Mouse (Mus musculus) heart, embryonic 13.5 days (tissue): ENCODE results near the gene Gcnt2. TPM values are rescaled to one million over a fixed set of nuclear protein-coding genes. Genes with fewer than 3 reads are reported as not detected.
"Not testable (repeated sequence)": the region's sequence is repeated elsewhere in the genome, so short reads cannot be mapped to it uniquely, and the experiment has no call there.

ENCODE experiments used
- ATAC-seq: fragments of 200-750 bp; cut with Nextera tagmentation; 2 replicates; pipeline ENCODE4 v1.8.0; 2017; ENCODE audit warnings: moderate TSS enrichment; ENCODE audit not compliant: insufficient number of reproducible peaks, low FRiP score, low TSS enrichment; ENCODE audit errors: extremely low read depth
- H3K27ac ChIP-seq: fragments of 300-500 bp; sonication (generic); replicated peaks from 2 replicates; pipeline ENCODE4 v1.5.1; 2015; ENCODE audit warnings: moderate library complexity, mild to moderate bottlenecking, inconsistent platforms
- H3K27me3 ChIP-seq: fragments of 300-500 bp; sonication (generic); replicated peaks from 2 replicates; pipeline ENCODE4 v1.6.1; 2015; ENCODE audit warnings: mild to moderate bottlenecking, inconsistent platforms
- H3K36me3 ChIP-seq: fragments of 300-500 bp; sonication (generic); 2 replicates; pipeline ENCODE4 v1.6.1; 2015; ENCODE audit warnings: mild to moderate bottlenecking, inconsistent platforms
- H3K4me1 ChIP-seq: fragments of 300-500 bp; sonication (generic); 2 replicates; pipeline ENCODE4 v1.6.1; 2015; ENCODE audit warnings: inconsistent platforms
- H3K4me2 ChIP-seq: fragments of 300-500 bp; sonication (generic); 2 replicates; pipeline ENCODE4 v1.6.1; 2015; ENCODE audit warnings: inconsistent platforms, mild to moderate bottlenecking, moderate library complexity
- H3K4me3 ChIP-seq: fragments of 300-500 bp; sonication (generic); 2 replicates; pipeline ENCODE4 v1.5.1; 2015; ENCODE audit warnings: moderate library complexity, mild to moderate bottlenecking, inconsistent platforms
- H3K9ac ChIP-seq: fragments of 300-500 bp; sonication (generic); 2 replicates; pipeline ENCODE4 v1.6.1; 2015; ENCODE audit warnings: inconsistent platforms, mild to moderate bottlenecking, moderate library complexity
- H3K9me3 ChIP-seq: fragments of 300-500 bp; sonication (generic); 2 replicates; pipeline ENCODE4 v1.6.1; 2016; ENCODE audit warnings: inconsistent platforms
- WGBS: fragments of 180-500 bp; shearing (Covaris S2); methylation state at CpG from one replicate; pipeline ENCODE4 v1.1.7; 2015; ENCODE audit warnings: mixed read lengths; 5-methylcytosine and 5-hydroxymethylcytosine counted together
- polyA plus RNA-seq: library from polyadenylated mRNA; unstranded; fragments of >200 nt; fragmentation: Nextera tagmentation; extraction: Ambion mirVana; gene quantifications from 2 replicates; pipeline ENCODE4 v1.2.1, GENCODE M21; 2015

Gene Gcnt2
- polyA plus RNA-seq, 1 experiment from 2014 or later, result 2.5 TPM

DNA sequence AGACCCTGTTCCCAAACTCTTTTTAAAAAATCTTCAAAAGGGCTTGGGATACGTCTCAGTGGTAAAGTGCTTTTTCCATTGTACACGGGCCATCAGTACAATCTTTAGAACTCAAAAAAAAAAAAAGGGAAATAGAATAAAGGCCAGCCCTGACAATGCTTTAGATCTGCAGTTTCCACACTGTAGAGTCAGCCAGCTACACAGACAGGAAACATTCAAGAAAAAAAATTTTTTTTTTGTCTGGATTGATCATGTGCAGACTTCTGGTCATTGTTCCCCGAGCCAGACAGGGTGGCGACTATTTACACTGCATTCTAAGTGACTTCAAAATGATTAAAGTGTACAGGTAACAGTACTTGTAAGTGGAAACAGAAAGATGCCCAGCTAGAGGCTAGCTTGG lies 119.1 kb downstream of the Gcnt2 start:
- Histone ChIP-seq H3K27ac (peak overlapping the region; percentile 74), H3K9ac (no peak overlapping the region), H3K36me3 (no peaks in the 10 kb centered on the region), H3K27me3 (no peaks in the 10 kb centered on the region), H3K9me3 (no peaks in the 10 kb centered on the region), H3K4me2 (no peak overlapping the region), H3K4me1 (no peaks in the 10 kb centered on the region), H3K4me3 (no peak overlapping the region)
- WGBS, result 57% methylated on average over 4 of the region's 4 CpGs
- ATAC-seq, result no peak

DNA sequence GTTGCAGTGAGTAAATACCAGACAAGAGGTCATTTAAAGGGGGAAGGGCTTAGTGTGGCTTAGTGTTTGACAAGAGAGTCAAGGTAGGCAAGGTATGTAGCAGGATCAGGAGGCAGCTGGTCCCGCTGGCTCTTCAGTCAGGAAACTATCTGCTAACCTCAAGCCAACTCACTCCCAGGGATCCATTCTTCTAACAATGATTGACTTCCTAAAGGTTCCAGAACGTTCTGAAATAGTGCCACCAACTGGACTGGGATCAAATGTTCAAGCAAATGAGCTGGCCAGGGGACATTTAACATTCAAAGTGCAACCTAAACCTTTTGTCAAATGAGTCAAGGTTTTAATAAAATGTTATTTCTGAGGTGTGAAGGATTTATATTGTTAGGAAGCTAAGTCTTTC lies 119.8 kb downstream of the Gcnt2 start:
- H3K36me3 ChIP-seq, result no peaks in the 10 kb centered on the region
- no peak for ATAC-seq
- no peak overlapping the region for H3K4me2 ChIP-seq
- WGBS, result 42% methylated on average over 2 of the region's 2 CpGs
- H3K4me1 ChIP-seq, result no peaks in the 10 kb centered on the region
- no peak overlapping the region for H3K9ac ChIP-seq
- peak overlapping the region; percentile 74 for H3K27ac ChIP-seq
- H3K27me3 ChIP-seq, result no peaks in the 10 kb centered on the region
- H3K4me3 ChIP-seq, result no peak overlapping the region
- H3K9me3 ChIP-seq, result no peaks in the 10 kb centered on the region

GRCm38 (mm10) chr13:40982759-40983158 lies 123.2 kb downstream of the Gcnt2 start:
- no peak overlapping the region for H3K4me2 ChIP-seq
- H3K4me1 ChIP-seq, result no peaks in the 10 kb centered on the region
- H3K9me3 ChIP-seq, result no peaks in the 10 kb centered on the region
- no peaks in the 10 kb centered on the region for H3K27me3 ChIP-seq
- H3K36me3 ChIP-seq, result no peaks in the 10 kb centered on the region
- H3K9ac ChIP-seq, result no peak overlapping the region
- no peak overlapping the region for H3K27ac ChIP-seq
- no peak overlapping the region for H3K4me3 ChIP-seq
- 70% methylated on average over 1 of the region's 1 CpGs for WGBS
- ATAC-seq, result no peak

DNA sequence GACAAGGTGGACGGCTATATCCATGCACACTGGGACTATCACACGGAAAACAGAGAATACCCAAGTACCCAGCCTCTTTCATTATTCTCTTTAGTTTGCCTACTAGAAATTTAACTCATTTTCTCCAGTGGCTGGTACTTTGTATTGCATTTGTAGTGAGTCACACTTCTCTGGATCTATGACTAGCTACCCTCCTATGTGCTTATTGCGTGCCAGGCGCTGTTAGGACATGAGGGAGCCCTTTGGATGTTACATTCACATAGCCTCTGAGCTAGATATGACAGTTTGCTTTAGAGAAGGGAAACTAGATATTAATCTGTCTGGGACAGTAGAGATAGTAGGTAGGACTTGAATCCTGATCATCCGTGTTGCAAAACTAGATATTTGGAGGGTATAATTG lies 126.5 kb downstream of the Gcnt2 start:
- Histone ChIP-seq H3K4me3 (no peak overlapping the region), H3K4me1 (no peaks in the 10 kb centered on the region), H3K36me3 (no peaks in the 10 kb centered on the region), H3K27ac (no peak overlapping the region), H3K4me2 (no peak overlapping the region), H3K27me3 (no peaks in the 10 kb centered on the region), H3K9ac (no peak overlapping the region), H3K9me3 (no peaks in the 10 kb centered on the region)
- no peak for ATAC-seq
- WGBS, result 84% methylated on average over 5 of the region's 5 CpGs

- H3K4me2 ChIP-seq, H3K36me3 ChIP-seq, ATAC-seq, H3K4me1 ChIP-seq, H3K4me3 ChIP-seq, H3K9me3 ChIP-seq, H3K9ac ChIP-seq, H3K27me3 ChIP-seq, H3K27ac ChIP-seq: not testable (repeated sequence)
- WGBS, result 57% methylated on average over 4 of the region's 4 CpGs
Observed at GRCm38 (mm10) chr13:40987608-40988303, 128.2 kb downstream of the Gcnt2 start.

- Histone ChIP-seq H3K36me3 (no peaks in the 10 kb centered on the region), H3K27me3 (no peaks in the 10 kb centered on the region)
Observed at GRCm38 (mm10) chr13:40988418-40988817, 128.9 kb downstream of the Gcnt2 start.

DNA sequence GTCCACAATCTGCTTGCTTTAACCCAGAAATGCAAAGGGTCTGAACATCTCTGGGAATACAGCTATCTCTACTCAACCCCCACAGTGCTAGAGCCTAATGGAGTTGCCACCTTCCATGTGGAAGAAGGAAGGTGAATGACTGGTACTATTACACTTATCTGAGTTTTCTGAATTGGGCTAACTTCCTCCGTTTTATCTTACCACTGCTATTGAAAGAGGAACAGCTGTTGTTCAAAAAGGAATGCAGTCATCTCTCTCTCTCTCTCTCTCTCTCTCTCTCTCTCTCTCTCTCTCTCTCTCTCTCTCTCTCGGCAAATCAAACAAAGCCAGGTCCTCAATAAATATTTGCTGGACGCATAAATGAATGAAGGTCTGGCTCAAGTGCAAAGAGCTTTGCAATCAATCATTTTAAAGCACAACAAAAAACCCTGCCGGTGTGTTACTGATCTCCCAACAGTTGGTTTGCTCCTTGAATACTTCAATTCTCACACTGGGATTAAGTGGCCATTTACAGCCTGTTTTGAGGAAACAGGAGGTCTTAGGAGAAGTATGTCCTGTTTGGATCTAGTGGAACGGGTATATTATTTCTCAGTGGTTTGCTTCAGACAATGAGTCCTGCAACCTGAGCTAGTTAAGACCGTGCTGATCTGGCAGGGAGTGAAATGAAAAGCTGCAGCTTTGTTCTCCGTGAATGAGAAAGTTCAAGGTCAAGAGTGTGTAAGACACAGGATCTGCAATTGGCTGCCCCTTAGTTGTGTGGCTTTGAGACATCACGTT lies 135.1 kb downstream of the Gcnt2 start:
- Histone ChIP-seq H3K9ac (peak overlapping the region; percentile 52; the same call in 1 of the 2 replicates), H3K4me3 (no peak overlapping the region), H3K27me3 (no peaks in the 10 kb centered on the region), H3K36me3 (no peaks in the 10 kb centered on the region), H3K4me1 (peaks cover 15% of the 10 kb centered on the region), H3K4me2 (peak overlapping the region; percentile 30), H3K27ac (peak overlapping the region; percentile 56), H3K9me3 (no peaks in the 10 kb centered on the region)
- ATAC-seq, result no peak
- WGBS, result 26% methylated on average over 8 of the region's 8 CpGs

More at GRCm38 (mm10) chr13:40988418-40988817, 128.9 kb downstream of the Gcnt2 start:
- Histone ChIP-seq H3K4me1 (no peaks in the 10 kb centered on the region), H3K4me3 (no peak overlapping the region), H3K4me2 (no peak overlapping the region), H3K9me3 (no peaks in the 10 kb centered on the region), H3K9ac (no peak overlapping the region), H3K27ac (no peak overlapping the region)
- WGBS, result 43% methylated on average over 2 of the region's 2 CpGs
- no peak for ATAC-seq

- H3K9me3 ChIP-seq, H3K9ac ChIP-seq, H3K36me3 ChIP-seq, H3K4me2 ChIP-seq, H3K4me3 ChIP-seq, H3K27me3 ChIP-seq, ATAC-seq, H3K27ac ChIP-seq: not testable (repeated sequence)
- H3K4me1 ChIP-seq, result peaks cover 31% of the 10 kb centered on the region
- 80% methylated on average over 5 of the region's 5 CpGs for WGBS
Observed at GRCm38 (mm10) chr13:40998537-40998936, 139.0 kb downstream of the Gcnt2 start.

GRCm38 (mm10) chr13:41000140-41000925 lies 140.8 kb downstream of the Gcnt2 start:
- Histone ChIP-seq H3K4me2 (peak overlapping the region; percentile 89), H3K4me3 (peak overlapping the region; percentile 90), H3K4me1 (peaks cover 19% of the 10 kb centered on the region), H3K9me3 (no peaks in the 10 kb centered on the region), H3K36me3 (peaks cover 15% of the 10 kb centered on the region), H3K27me3 (no peaks in the 10 kb centered on the region), H3K9ac (peak overlapping the region; percentile 92), H3K27ac (peak overlapping the region; percentile 98)
- under 1% methylated on average over 25 of the region's 25 CpGs for WGBS
- ATAC-seq, result no peak

DNA sequence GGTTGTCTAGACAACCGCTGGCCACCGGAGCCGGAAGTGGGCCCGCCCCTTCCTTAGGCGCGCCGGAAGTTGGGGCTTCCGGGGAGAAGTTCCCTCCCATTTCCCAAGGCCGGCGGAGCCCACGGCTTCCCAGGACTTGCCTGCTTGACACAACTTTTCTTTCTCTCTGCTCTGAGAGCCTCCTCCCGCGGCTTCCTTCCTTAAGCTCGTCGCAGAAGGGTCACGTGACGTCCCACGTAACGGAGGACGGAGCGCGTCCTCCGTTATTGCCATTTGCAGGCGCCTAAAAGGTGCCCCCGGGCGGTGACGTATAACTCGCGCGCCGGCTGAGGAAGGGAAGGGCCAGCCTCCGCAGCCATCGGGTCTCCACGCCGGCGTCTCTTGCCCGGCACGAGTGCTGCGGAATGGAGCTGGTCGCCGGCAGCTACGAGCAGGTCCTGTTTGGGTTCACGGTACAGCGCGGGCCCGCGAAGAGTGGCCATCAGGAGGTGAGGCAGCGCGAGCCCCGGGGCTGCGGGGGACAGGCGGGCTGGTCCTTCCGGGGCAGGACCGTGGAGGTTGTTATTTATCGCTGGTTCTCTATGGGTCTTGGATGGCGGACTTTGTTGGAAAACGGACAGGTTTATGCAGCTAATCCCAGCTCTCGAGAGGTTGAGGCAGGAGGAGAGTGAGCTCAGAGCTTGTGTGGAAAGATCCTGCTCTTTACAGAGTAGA lies 141.5 kb downstream of the Gcnt2 start, which contains the start of gene Pak1ip1:
Pak1ip1 (plus strand) TSS at position 98 of the 714 bp plus-strand sequence.
- peaks cover 19% of the 10 kb centered on the region for H3K4me1 ChIP-seq
- peak within 1 kb of the TSS; percentile 92 for H3K9ac ChIP-seq
- peak within 1 kb of the TSS; percentile 89 for H3K4me2 ChIP-seq
- H3K27ac ChIP-seq, result peak within 1 kb of the TSS; percentile 98
- no peaks in the 10 kb centered on the region for H3K27me3 ChIP-seq
- WGBS, result under 1% methylated on average over 58 of the region's 58 CpGs
- peak within 1 kb of the TSS; percentile 90 for H3K4me3 ChIP-seq
- peaks cover 22% of the 10 kb centered on the region for H3K36me3 ChIP-seq
- ATAC-seq, result peak; percentile 87
- no peaks in the 10 kb centered on the region for H3K9me3 ChIP-seq
